Mouse (Mus musculus) thymus, postnatal 36 days (tissue): ENCODE data around the gene Tmem132d.
"Not testable (repeated sequence)": the region's sequence is repeated elsewhere in the genome, so short reads cannot be mapped to it uniquely, and the experiment has no call there.

Experiments used
- DNase-seq, 2 experiments: peaks; one replicate each; pipeline ENCODE4 v3.0.0; 2022; ENCODE audit warnings: mixed read lengths in 2 of 2

Tmem132d gene

DNA sequence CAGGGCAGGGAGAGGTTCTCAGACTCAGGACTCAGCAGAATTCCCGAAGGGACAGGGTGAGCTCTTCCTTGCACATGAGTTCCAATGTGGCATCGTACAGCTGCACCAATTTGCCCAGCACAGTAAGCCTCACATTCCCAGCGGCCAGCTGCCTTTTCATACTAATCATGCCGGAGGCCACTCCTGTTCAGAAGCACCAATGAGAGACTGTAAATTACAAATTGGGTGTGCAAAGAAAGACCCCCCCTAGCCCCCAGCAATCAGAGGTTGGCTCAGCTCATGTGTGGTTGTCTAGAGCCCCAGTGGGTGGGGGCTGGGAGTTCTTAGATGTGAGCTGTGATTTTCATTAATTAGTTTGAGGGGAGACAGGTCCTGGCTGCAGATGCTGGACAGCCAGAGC, 677.3 kb downstream of the Tmem132d start:
- no peak for DNase-seq

DNA sequence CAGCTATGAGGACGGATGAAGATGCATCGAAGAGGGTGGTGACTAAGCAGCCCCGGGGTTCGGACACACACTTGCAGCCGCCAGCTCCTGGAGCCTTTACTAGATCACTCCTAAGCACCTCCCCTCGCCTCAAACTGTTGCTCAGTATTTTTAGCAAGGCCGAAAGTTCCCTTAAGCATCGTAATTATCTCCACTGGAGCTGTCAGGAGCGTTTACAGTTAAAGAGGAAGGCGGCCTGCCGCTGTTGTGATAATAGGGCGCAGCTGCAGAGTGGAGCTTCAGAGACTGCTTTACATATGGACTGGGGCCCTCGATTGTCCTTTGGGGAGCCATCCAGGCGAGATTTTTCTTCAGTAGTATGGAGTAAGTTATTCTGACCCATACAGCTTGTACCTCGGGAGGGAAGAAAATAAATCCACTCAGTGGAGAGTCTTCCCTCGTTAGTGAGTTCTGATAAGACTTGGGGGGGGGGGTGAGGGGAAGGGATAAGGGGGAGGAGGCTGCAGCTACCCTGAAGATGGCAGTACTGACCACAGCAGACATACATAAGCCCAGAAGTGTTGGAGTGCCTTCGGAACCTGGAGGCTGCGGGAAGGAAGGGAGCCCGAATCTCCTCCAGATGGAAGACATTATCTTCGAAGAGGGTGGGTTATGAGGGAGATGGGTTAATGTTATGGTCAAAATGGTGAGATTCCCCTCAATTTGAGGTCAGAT, 681.5 kb downstream of the Tmem132d start:
- no peak for DNase-seq

DNA sequence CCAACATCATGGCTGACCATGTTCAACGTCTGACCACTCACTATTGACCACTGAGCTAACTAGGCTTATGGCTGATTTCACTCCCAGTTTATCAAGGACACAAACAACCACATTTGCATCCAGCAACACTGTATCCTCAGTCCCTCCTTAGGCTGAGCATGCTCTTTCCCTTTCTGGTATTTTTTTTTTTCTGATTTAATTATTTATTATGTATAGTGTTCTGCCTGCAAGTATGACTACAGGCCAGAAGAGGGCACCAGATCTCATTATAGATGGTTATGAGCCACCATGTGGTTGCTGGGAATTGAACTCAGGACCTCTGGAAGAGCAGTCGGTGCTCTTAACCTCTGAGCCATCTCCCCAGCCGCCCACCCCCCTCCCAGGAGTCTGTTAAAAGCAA, 683.3 kb downstream of the Tmem132d start:
- not testable (repeated sequence) for DNase-seq

DNA sequence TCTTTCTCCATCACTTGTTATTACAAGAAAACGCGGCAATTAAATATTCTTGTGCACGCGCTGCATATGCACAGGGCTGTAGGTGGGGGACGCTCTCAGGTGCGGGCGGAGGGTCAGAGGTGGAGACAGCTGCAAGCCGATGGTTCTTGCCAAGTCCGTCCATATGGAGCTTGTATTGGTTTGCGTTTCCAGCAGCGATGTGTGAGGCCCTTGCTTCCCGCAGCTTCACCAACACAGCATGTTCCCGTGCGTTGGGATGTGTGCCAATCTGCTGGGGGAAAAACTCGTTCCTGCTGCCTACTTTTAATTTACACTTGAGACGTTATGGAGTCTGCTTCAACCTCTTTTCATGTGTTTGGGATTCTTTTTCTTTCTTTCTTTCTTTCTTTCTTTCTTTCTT, 691.5 kb downstream of the Tmem132d start:
- DNase-seq = no peak
